Mouse (Mus musculus): ENCODE results near the gene Aff2. TPM values are rescaled to one million over a fixed set of nuclear protein-coding genes. Genes with fewer than 3 reads are reported as not detected.

Gene Aff2
- polyA plus RNA-seq, 1 experiment from 2014 or later: 8.9 TPM

DNA sequence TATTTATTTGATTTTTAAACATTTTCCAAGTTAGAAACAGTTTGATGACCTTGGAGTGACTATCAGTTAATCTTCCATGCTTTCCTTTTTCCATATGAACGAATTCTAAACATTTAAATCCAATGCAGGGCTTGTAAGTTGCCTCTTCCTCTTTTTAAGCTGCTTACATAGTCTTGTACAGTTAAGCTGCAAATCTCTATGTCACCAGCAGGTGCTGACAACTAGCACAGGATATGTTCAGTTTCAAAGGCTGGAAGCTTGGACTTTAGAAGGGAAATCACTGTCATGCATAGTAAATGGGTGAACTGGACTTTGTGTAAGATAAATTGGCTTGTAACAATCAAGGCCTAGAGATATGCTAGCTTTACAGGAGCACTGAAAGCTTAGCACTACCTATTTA is 29.6 kb downstream of the Aff2 start:
- no peak overlapping the region for H3K4me3 ChIP-seq (ENCODE audit: low read depth, low read length)
- H3K36me3 ChIP-seq (ENCODE audit: control insufficient read depth, insufficient read depth, low read length): no peaks in the 10 kb centered on the region
- no peak overlapping the region for H3K9ac ChIP-seq (ENCODE audit: low read depth, low read length)
- H3K9me3 ChIP-seq (replicated peaks; ENCODE audit: control insufficient read depth, low read length): no peaks in the 10 kb centered on the region
- H3K27ac ChIP-seq (ENCODE audit: low read depth, low read length): no peak overlapping the region
- ATAC-seq (replicated peaks; ENCODE audit: insufficient number of reproducible peaks, low FRiP score, low TSS enrichment): no peak
- no peak overlapping the region for H3K4me2 ChIP-seq
- no peaks in the 10 kb centered on the region for H3K4me1 ChIP-seq (ENCODE audit: control insufficient read depth, insufficient read depth, low read length)
- WGBS (ENCODE audit: insufficient replicate concordance): 44% methylated on average over 1 of the region's 1 CpGs
- no peaks in the 10 kb centered on the region for H3K27me3 ChIP-seq (ENCODE audit: control insufficient read depth, insufficient read depth, low read length)

DNA sequence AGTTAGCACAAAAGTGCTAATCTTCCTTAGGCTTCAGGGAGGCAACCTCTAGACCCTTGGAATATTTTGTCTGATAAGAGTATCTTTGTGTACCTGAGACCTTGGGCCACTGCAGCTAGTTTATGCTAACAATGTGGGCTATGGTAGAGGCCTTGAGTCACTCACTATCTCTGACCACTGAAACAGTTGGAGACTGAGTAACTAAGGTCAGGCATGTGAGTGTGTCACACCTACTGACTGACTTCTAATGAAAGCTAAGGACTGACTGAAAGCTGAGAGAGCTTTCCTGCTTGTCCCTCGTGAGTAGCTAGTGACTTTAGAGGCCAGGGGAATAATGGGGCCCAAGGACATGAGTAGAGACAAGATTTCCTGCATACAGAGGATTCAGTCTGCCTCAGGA is 54.9 kb downstream of the Aff2 start:
- H3K27ac ChIP-seq (ENCODE audit: low read depth, low read length): no peak overlapping the region
- 32% methylated on average over 1 of the region's 1 CpGs for WGBS (ENCODE audit: insufficient replicate concordance)
- no peak for ATAC-seq (replicated peaks; ENCODE audit: insufficient number of reproducible peaks, low FRiP score, low TSS enrichment)

DNA sequence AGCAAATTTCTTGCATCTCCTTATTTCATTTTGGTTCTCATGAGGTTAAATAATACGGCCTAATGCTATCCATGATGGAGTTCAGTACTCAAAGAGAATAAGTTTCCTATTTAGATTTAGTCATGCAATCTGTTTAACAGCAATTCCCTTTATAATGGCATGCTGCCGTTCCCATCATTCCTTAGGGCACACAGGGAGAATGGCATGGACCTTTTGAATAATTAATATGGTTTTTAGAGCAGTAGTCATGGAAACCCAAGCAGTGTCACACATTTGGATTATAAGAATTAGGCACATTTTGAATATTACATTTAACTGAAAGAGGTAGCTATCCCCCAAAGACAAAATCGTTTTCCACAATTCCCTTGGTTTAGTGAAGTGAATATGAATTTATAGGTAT is 78.3 kb downstream of the Aff2 start:
- ATAC-seq (replicated peaks; ENCODE audit: insufficient number of reproducible peaks, low FRiP score, low TSS enrichment): no peak
- H3K36me3 ChIP-seq (ENCODE audit: control insufficient read depth, insufficient read depth, low read length): no peaks in the 10 kb centered on the region

More for the DNA sequence above, 54.9 kb downstream of the Aff2 start:
- Histone ChIP-seq H3K36me3 (ENCODE audit: control insufficient read depth, insufficient read depth, low read length) (no peaks in the 10 kb centered on the region), H3K4me1 (ENCODE audit: control insufficient read depth, insufficient read depth, low read length) (no peaks in the 10 kb centered on the region), H3K27me3 (ENCODE audit: control insufficient read depth, insufficient read depth, low read length) (no peaks in the 10 kb centered on the region), H3K4me2 (no peak overlapping the region), H3K9ac (ENCODE audit: low read depth, low read length) (no peak overlapping the region), H3K4me3 (ENCODE audit: low read depth, low read length) (no peak overlapping the region), H3K9me3 (replicated peaks; ENCODE audit: control insufficient read depth, low read length) (no peaks in the 10 kb centered on the region)

DNA sequence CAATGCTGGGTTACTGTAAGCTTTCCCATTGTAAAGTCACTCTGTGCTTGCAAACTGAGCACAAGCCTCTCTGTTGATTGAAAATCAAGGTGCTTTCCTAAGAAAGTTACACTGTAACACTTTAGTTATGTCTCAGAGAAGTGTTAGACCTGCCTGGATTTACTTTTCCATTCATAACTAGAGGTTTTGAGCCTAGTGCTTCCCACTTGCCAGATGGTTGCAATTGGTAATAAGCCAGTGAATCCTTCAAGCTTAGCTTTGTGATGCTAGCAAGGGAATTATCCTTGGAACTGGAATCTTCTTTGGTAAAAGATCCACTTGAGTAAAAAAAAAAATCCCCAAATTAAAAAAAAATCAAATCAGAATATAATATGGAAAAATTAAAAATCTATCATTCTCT is 81.8 kb downstream of the Aff2 start:
- Histone ChIP-seq H3K27ac (ENCODE audit: low read depth, low read length) (no peak overlapping the region), H3K4me3 (ENCODE audit: low read depth, low read length) (no peak overlapping the region), H3K9me3 (replicated peaks; ENCODE audit: control insufficient read depth, low read length) (no peaks in the 10 kb centered on the region), H3K4me1 (ENCODE audit: control insufficient read depth, insufficient read depth, low read length) (no peaks in the 10 kb centered on the region), H3K4me2 (no peak overlapping the region), H3K9ac (ENCODE audit: low read depth, low read length) (no peak overlapping the region), H3K27me3 (ENCODE audit: control insufficient read depth, insufficient read depth, low read length) (no peaks in the 10 kb centered on the region), H3K36me3 (ENCODE audit: control insufficient read depth, insufficient read depth, low read length) (no peaks in the 10 kb centered on the region)
- ATAC-seq (replicated peaks; ENCODE audit: insufficient number of reproducible peaks, low FRiP score, low TSS enrichment): no peak

More for the DNA sequence above, 78.3 kb downstream of the Aff2 start:
- WGBS (ENCODE audit: insufficient replicate concordance): 73% methylated on average over 3 of the region's 3 CpGs
- Histone ChIP-seq H3K9ac (ENCODE audit: low read depth, low read length) (no peak overlapping the region), H3K9me3 (replicated peaks; ENCODE audit: control insufficient read depth, low read length) (no peaks in the 10 kb centered on the region), H3K27ac (ENCODE audit: low read depth, low read length) (no peak overlapping the region), H3K4me2 (no peak overlapping the region), H3K4me3 (ENCODE audit: low read depth, low read length) (no peak overlapping the region), H3K4me1 (ENCODE audit: control insufficient read depth, insufficient read depth, low read length) (no peaks in the 10 kb centered on the region), H3K27me3 (ENCODE audit: control insufficient read depth, insufficient read depth, low read length) (no peaks in the 10 kb centered on the region)

DNA sequence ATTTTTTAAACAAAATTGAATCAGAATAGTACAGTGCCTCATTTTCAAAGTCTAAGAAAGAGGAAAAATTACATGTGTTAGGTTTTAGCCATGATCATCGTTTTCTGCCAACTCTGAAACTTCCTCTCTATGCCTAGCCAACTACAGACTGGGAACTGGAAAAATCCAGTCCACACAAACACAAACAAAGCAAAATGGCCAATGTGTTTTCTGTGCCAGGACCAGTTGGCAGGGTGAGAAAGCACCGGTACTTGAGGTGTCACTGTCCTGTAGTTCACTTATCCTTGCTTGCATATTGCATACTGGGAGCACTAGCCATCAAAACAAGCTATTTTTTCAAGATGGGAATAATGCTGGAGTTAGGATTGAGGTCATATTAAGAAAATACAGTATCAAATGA is 100.8 kb downstream of the Aff2 start:
- Histone ChIP-seq H3K4me3 (ENCODE audit: low read depth, low read length) (no peak overlapping the region), H3K4me1 (ENCODE audit: control insufficient read depth, insufficient read depth, low read length) (no peaks in the 10 kb centered on the region), H3K27ac (ENCODE audit: low read depth, low read length) (no peak overlapping the region), H3K4me2 (no peak overlapping the region), H3K9ac (ENCODE audit: low read depth, low read length) (no peak overlapping the region), H3K27me3 (ENCODE audit: control insufficient read depth, insufficient read depth, low read length) (no peaks in the 10 kb centered on the region), H3K9me3 (replicated peaks; ENCODE audit: control insufficient read depth, low read length) (no peaks in the 10 kb centered on the region), H3K36me3 (ENCODE audit: control insufficient read depth, insufficient read depth, low read length) (no peaks in the 10 kb centered on the region)
- 79% methylated on average over 2 of the region's 2 CpGs for WGBS (ENCODE audit: insufficient replicate concordance)
- no peak for ATAC-seq (replicated peaks; ENCODE audit: insufficient number of reproducible peaks, low FRiP score, low TSS enrichment)

DNA sequence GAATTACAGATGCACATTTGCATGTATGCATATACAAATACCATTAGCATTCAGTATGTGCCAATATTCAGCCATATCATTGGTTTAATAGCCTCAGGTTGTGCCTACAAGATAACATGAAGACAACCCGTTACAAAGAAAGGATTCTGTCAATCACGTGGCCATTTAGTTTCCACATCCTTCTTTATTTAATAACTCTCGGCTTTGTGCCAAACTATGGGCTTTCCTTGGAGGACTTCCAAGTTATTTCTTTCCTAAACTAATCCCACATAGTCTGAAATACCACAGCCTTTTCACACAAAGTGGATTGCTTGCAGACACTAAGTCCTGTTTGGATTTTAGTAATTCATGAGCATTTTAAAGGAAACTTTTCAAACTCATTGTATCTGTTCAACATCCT is 142.0 kb downstream of the Aff2 start:
- H3K4me1 ChIP-seq (ENCODE audit: control insufficient read depth, insufficient read depth, low read length): no peaks in the 10 kb centered on the region
- H3K9ac ChIP-seq (ENCODE audit: low read depth, low read length): no peak overlapping the region
- ATAC-seq (replicated peaks; ENCODE audit: insufficient number of reproducible peaks, low FRiP score, low TSS enrichment): no peak
- H3K36me3 ChIP-seq (ENCODE audit: control insufficient read depth, insufficient read depth, low read length): no peaks in the 10 kb centered on the region
- 75% methylated on average over 3 of the region's 3 CpGs for WGBS (ENCODE audit: insufficient replicate concordance)
- H3K27me3 ChIP-seq (ENCODE audit: control insufficient read depth, insufficient read depth, low read length): no peaks in the 10 kb centered on the region
- H3K27ac ChIP-seq (ENCODE audit: low read depth, low read length): no peak overlapping the region
- no peaks in the 10 kb centered on the region for H3K9me3 ChIP-seq (replicated peaks; ENCODE audit: control insufficient read depth, low read length)
- H3K4me3 ChIP-seq (ENCODE audit: low read depth, low read length): no peak overlapping the region
- H3K4me2 ChIP-seq: no peak overlapping the region

DNA sequence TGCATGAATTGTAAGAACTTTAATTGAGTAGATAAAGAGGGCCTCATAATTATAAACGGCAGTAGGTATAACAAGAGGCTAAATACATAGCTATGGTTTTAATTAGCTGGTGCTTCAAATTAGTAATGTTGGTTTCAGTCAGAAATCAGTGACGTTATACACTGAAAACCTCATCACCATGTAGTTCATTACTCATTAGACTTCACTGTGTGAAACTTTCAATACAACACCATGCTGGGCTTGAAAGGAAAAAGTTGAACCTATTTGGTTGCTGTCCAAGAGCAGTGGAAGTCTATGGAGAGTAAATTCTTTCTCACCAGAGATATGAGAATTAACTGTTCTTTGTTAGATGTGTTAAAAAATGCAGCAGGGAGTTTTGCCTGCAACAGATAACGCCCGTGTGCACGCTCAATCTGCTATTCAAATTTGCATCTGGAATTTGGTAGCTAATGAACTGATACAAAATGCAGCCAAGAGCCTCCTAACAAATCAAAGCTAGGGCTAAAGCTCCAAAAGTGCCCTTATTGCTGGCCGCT is 158.0 kb downstream of the Aff2 start:
- no peak overlapping the region for H3K4me3 ChIP-seq (ENCODE audit: low read depth, low read length)
- no peaks in the 10 kb centered on the region for H3K9me3 ChIP-seq (replicated peaks; ENCODE audit: control insufficient read depth, low read length)
- WGBS (ENCODE audit: insufficient replicate concordance): 70% methylated on average over 6 of the region's 6 CpGs
- no peak overlapping the region for H3K9ac ChIP-seq (ENCODE audit: low read depth, low read length)
- H3K4me1 ChIP-seq (ENCODE audit: control insufficient read depth, insufficient read depth, low read length): no peaks in the 10 kb centered on the region
- no peak overlapping the region for H3K4me2 ChIP-seq
- H3K27me3 ChIP-seq (ENCODE audit: control insufficient read depth, insufficient read depth, low read length): no peaks in the 10 kb centered on the region
- H3K36me3 ChIP-seq (ENCODE audit: control insufficient read depth, insufficient read depth, low read length): no peaks in the 10 kb centered on the region
- no peak for ATAC-seq (replicated peaks; ENCODE audit: insufficient number of reproducible peaks, low FRiP score, low TSS enrichment)
- no peak overlapping the region for H3K27ac ChIP-seq (ENCODE audit: low read depth, low read length)

DNA sequence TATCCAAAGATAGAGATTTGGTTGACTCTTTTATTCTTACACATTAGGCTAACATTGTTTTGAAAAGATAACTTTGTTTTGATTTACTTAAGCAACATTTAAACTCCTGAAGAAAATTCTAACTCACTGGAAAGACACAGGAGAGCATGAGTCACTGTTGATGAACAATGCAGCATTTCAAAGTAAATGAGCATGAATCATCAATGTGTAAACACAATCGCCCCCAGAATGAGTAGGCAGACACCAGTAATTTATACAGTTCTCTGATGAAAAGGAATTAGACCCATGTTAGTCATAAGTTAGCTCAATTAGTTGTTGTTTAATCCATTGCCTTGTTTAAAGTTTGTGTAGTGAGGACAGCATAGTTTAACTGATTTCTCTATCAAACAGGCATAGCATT is 180.7 kb downstream of the Aff2 start:
- Histone ChIP-seq H3K27me3 (ENCODE audit: control insufficient read depth, insufficient read depth, low read length) (no peaks in the 10 kb centered on the region), H3K9ac (ENCODE audit: low read depth, low read length) (no peak overlapping the region), H3K4me2 (no peak overlapping the region), H3K27ac (ENCODE audit: low read depth, low read length) (no peak overlapping the region), H3K36me3 (ENCODE audit: control insufficient read depth, insufficient read depth, low read length) (no peaks in the 10 kb centered on the region), H3K9me3 (replicated peaks; ENCODE audit: control insufficient read depth, low read length) (no peaks in the 10 kb centered on the region), H3K4me1 (ENCODE audit: control insufficient read depth, insufficient read depth, low read length) (no peaks in the 10 kb centered on the region), H3K4me3 (ENCODE audit: low read depth, low read length) (no peak overlapping the region)
- no peak for ATAC-seq (replicated peaks; ENCODE audit: insufficient number of reproducible peaks, low FRiP score, low TSS enrichment)
- 51% methylated on average over 1 of the region's 1 CpGs for WGBS (ENCODE audit: insufficient replicate concordance)

DNA sequence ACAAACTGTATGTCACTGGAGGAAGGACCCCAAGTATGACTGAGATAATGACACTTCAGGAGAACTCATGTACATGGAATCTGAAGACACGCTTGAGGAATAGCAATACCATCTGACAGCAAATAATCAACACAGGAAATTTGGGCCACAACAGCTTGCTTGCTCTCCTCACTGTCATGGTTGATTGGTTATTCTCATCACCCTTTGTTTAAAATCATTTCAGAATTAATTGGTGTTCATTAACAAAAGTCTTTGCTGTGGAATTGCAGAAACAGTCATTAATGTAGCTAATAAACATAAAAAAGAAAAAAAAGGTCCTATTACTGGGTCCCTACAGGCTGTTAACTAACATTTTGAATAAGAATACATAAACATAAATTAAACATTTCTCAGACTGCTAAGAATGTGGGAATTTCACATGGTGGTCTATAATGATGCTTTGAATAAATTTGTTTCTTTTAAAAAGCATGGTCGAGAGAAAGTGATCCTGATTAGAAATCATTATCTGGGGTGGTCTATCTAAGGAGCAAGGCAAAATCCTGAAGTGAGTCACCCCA is 219.9 kb downstream of the Aff2 start:
- H3K4me2 ChIP-seq: no peak overlapping the region
- H3K4me1 ChIP-seq (ENCODE audit: control insufficient read depth, insufficient read depth, low read length): no peaks in the 10 kb centered on the region
- WGBS (ENCODE audit: insufficient replicate concordance): 80% methylated on average over 2 of the region's 2 CpGs
- no peaks in the 10 kb centered on the region for H3K9me3 ChIP-seq (replicated peaks; ENCODE audit: control insufficient read depth, low read length)
- H3K27ac ChIP-seq (ENCODE audit: low read depth, low read length): no peak overlapping the region
- no peak for ATAC-seq (replicated peaks; ENCODE audit: insufficient number of reproducible peaks, low FRiP score, low TSS enrichment)
- H3K27me3 ChIP-seq (ENCODE audit: control insufficient read depth, insufficient read depth, low read length): no peaks in the 10 kb centered on the region
- no peak overlapping the region for H3K9ac ChIP-seq (ENCODE audit: low read depth, low read length)
- no peaks in the 10 kb centered on the region for H3K36me3 ChIP-seq (ENCODE audit: control insufficient read depth, insufficient read depth, low read length)
- H3K4me3 ChIP-seq (ENCODE audit: low read depth, low read length): no peak overlapping the region

All from heart, embryonic 11.5 days (tissue).